Mouse (Mus musculus): ENCODE data around the gene Vmn2r33.
"Not testable (repeated sequence)": the region's sequence is repeated elsewhere in the genome, so short reads cannot be mapped to it uniquely, and the experiment has no call there.

Vmn2r33 gene

DNA sequence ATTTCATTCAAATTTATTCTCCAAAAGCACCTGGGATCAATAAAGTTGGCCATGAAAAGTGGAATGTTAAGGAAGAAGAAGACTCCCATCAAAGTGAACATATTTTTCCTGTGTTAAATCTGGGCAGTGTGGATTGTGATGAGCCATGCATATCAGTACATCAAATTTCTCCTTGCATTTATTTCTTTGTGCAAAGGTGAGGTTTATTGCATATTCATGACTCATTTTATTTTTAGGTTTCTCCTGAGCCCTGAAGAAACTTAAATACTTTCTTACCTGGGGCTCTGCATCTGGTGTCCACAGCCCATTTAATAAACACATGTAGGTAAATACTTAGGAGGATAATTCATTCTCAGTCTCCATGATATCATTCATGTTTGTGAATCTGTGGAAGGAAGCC, at the start of gene Vmn2r33:
Gene Vmn2r33, minus strand, starts transcription at position 101 of the 400 bp plus-strand sequence.
- not testable (repeated sequence) for DNase-seq
